Mouse (Mus musculus): ENCODE results near the gene Whamm. TPM values are rescaled to one million over a fixed set of nuclear protein-coding genes. Genes with fewer than 3 reads are reported as not detected.

Gene Whamm
- polyA plus RNA-seq, 1 experiment from 2014 or later: 6.0 TPM

GRCm38 (mm10) chr7:81553589-81553988, 17.5 kb upstream of the Whamm start:
- 41% methylated on average over 4 of the region's 4 CpGs for WGBS
- Histone ChIP-seq H3K4me2 (no peak overlapping the region), H3K27me3 (replicated peaks) (no peaks in the 10 kb centered on the region), H3K4me3 (no peak overlapping the region), H3K9ac (no peak overlapping the region), H3K27ac (0 out of 2 replicates have a peak overlapping the region, but pooled peaks have one; percentile 26), H3K4me1 (0 out of 2 replicates have a peak, but pooled peaks cover 4% of the 10 kb centered on the region), H3K9me3 (no peaks in the 10 kb centered on the region), H3K36me3 (replicated peaks) (no peaks in the 10 kb centered on the region)
- ATAC-seq (replicated peaks): no peak

- Histone ChIP-seq H3K9ac (no peak overlapping the region), H3K9me3 (no peaks in the 10 kb centered on the region), H3K4me3 (no peak overlapping the region), H3K4me1 (0 out of 2 replicates have a peak, but pooled peaks cover 4% of the 10 kb centered on the region), H3K4me2 (no peak overlapping the region), H3K27me3 (replicated peaks) (no peaks in the 10 kb centered on the region), H3K36me3 (replicated peaks) (no peaks in the 10 kb centered on the region), H3K27ac (no peak overlapping the region)
- no peak for ATAC-seq (replicated peaks)
- WGBS: 80% methylated on average over 2 of the region's 2 CpGs
Measured at GRCm38 (mm10) chr7:81554369-81554768, 16.7 kb upstream of the Whamm start.

- ATAC-seq (replicated peaks): no peak
- Histone ChIP-seq H3K27me3 (replicated peaks) (no peaks in the 10 kb centered on the region), H3K4me3 (no peak overlapping the region), H3K9me3 (no peaks in the 10 kb centered on the region), H3K4me1 (peaks cover 9% of the 10 kb centered on the region), H3K36me3 (replicated peaks) (no peaks in the 10 kb centered on the region), H3K4me2 (no peak overlapping the region), H3K9ac (no peak overlapping the region), H3K27ac (no peak overlapping the region)
- 87% methylated on average over 4 of the region's 4 CpGs for WGBS
Measured at GRCm38 (mm10) chr7:81556839-81557238, 14.2 kb upstream of the Whamm start.

- 76% methylated on average over 7 of the region's 7 CpGs for WGBS
- Histone ChIP-seq H3K4me3 (no peak overlapping the region), H3K4me1 (peaks cover 9% of the 10 kb centered on the region), H3K36me3 (replicated peaks) (no peaks in the 10 kb centered on the region), H3K9me3 (no peaks in the 10 kb centered on the region), H3K27ac (no peak overlapping the region), H3K27me3 (replicated peaks) (no peaks in the 10 kb centered on the region), H3K9ac (no peak overlapping the region), H3K4me2 (no peak overlapping the region)
- no peak for ATAC-seq (replicated peaks)
Measured at GRCm38 (mm10) chr7:81557252-81557984, 13.6 kb upstream of the Whamm start.

GRCm38 (mm10) chr7:81557985-81558360, 13.1 kb upstream of the Whamm start:
- 62% methylated on average over 4 of the region's 4 CpGs for WGBS
- Histone ChIP-seq H3K9ac (no peak overlapping the region), H3K4me1 (peaks cover 9% of the 10 kb centered on the region), H3K27ac (no peak overlapping the region), H3K4me2 (no peak overlapping the region), H3K36me3 (replicated peaks) (no peaks in the 10 kb centered on the region), H3K4me3 (no peak overlapping the region), H3K9me3 (no peaks in the 10 kb centered on the region), H3K27me3 (replicated peaks) (no peaks in the 10 kb centered on the region)
- no peak for ATAC-seq (replicated peaks)

- no peak overlapping the region for H3K4me2 ChIP-seq
- H3K27ac ChIP-seq: no peak overlapping the region
- no peaks in the 10 kb centered on the region for H3K36me3 ChIP-seq (replicated peaks)
- no peak overlapping the region for H3K4me3 ChIP-seq
- ATAC-seq (replicated peaks): no peak
- no peaks in the 10 kb centered on the region for H3K27me3 ChIP-seq (replicated peaks)
- H3K9me3 ChIP-seq: no peaks in the 10 kb centered on the region
- H3K4me1 ChIP-seq: peaks cover 5% of the 10 kb centered on the region
- WGBS: 91% methylated on average over 14 of the region's 14 CpGs
- no peak overlapping the region for H3K9ac ChIP-seq
Measured at GRCm38 (mm10) chr7:81559231-81559980, 11.7 kb upstream of the Whamm start.

- Histone ChIP-seq H3K4me3 (no peak overlapping the region), H3K27ac (0 out of 2 replicates have a peak overlapping the region, but pooled peaks have one; percentile 2), H3K36me3 (replicated peaks) (no peaks in the 10 kb centered on the region), H3K9me3 (no peaks in the 10 kb centered on the region), H3K4me1 (peaks cover 5% of the 10 kb centered on the region), H3K27me3 (replicated peaks) (no peaks in the 10 kb centered on the region), H3K9ac (no peak overlapping the region), H3K4me2 (no peak overlapping the region)
- 55% methylated on average over 8 of the region's 8 CpGs for WGBS
- ATAC-seq (replicated peaks): no peak
Measured at GRCm38 (mm10) chr7:81560101-81561049, 10.7 kb upstream of the Whamm start.

- whole genome bisulfite sequencing: 72% methylated on average over 5 of the region's 5 CpGs
- no peak overlapping the region for H3K27ac ChIP-seq
- no peaks in the 10 kb centered on the region for H3K36me3 ChIP-seq (replicated peaks)
Measured at GRCm38 (mm10) chr7:81561211-81561610, 9.9 kb upstream of the Whamm start.

GRCm38 (mm10) chr7:81563506-81564015, 7.5 kb upstream of the Whamm start:
- Histone ChIP-seq H3K9ac (no peak overlapping the region), H3K4me3 (no peak overlapping the region), H3K27ac (no peak overlapping the region), H3K4me1 (peaks cover 5% of the 10 kb centered on the region), H3K4me2 (no peak overlapping the region), H3K27me3 (replicated peaks) (no peaks in the 10 kb centered on the region), H3K36me3 (replicated peaks) (no peaks in the 10 kb centered on the region), H3K9me3 (no peaks in the 10 kb centered on the region)
- 91% methylated on average over 4 of the region's 4 CpGs for WGBS
- ATAC-seq (replicated peaks): no peak

More at GRCm38 (mm10) chr7:81561211-81561610, 9.9 kb upstream of the Whamm start:
- Histone ChIP-seq H3K4me2 (no peak overlapping the region), H3K4me1 (peaks cover 5% of the 10 kb centered on the region), H3K27me3 (replicated peaks) (no peaks in the 10 kb centered on the region), H3K9ac (no peak overlapping the region), H3K9me3 (no peaks in the 10 kb centered on the region), H3K4me3 (no peak overlapping the region)
- no peak for ATAC-seq (replicated peaks)

GRCm38 (mm10) chr7:81564766-81565165, 6.3 kb upstream of the Whamm start:
- Histone ChIP-seq H3K27me3 (replicated peaks) (no peaks in the 10 kb centered on the region), H3K9me3 (no peaks in the 10 kb centered on the region), H3K36me3 (replicated peaks) (no peaks in the 10 kb centered on the region), H3K4me3 (no peak overlapping the region), H3K4me1 (peaks cover 5% of the 10 kb centered on the region), H3K9ac (no peak overlapping the region), H3K4me2 (no peak overlapping the region), H3K27ac (no peak overlapping the region)
- ATAC-seq (replicated peaks): no peak
- 80% methylated on average over 7 of the region's 7 CpGs for WGBS

- no peak overlapping the region for H3K27ac ChIP-seq
Measured at GRCm38 (mm10) chr7:81565381-81566055, 5.5 kb upstream of the Whamm start.

More at GRCm38 (mm10) chr7:81565381-81566055, 5.5 kb upstream of the Whamm start:
- no peaks in the 10 kb centered on the region for H3K9me3 ChIP-seq
- ATAC-seq (replicated peaks): no peak
- no peak overlapping the region for H3K9ac ChIP-seq
- H3K4me3 ChIP-seq: no peak overlapping the region
- no peaks in the 10 kb centered on the region for H3K36me3 ChIP-seq (replicated peaks)
- no peaks in the 10 kb centered on the region for H3K4me1 ChIP-seq
- WGBS: 58% methylated on average over 7 of the region's 7 CpGs
- H3K27me3 ChIP-seq (replicated peaks): no peaks in the 10 kb centered on the region
- H3K4me2 ChIP-seq: no peak overlapping the region

Data from midbrain, embryonic 15.5 days (tissue).